Mouse (Mus musculus): ENCODE results near the gene Lef1. TPM values are rescaled to one million over a fixed set of nuclear protein-coding genes. Genes with fewer than 3 reads are reported as not detected.

Gene Lef1
- total RNA-seq, 2 experiments from 2014 or later, result 0.29 to 0.45 TPM

GRCm38 (mm10) chr3:131137119-131137781 lies 27.0 kb downstream of the Lef1 start:
- no peak for DNase-seq (ENCODE audit: low spot score)
- intact Hi-C loops (cut with DNase I), result no loop called here

- DNase-seq (ENCODE audit: low spot score), result no peak
- intact Hi-C loops (cut with DNase I), result no loop called here
Observed at GRCm38 (mm10) chr3:131138224-131138623, 28.0 kb downstream of the Lef1 start.

GRCm38 (mm10) chr3:131138797-131139196 lies 28.5 kb downstream of the Lef1 start:
- no peak for DNase-seq (ENCODE audit: low spot score)
- intact Hi-C loops (cut with DNase I), result no loop called here

- intact Hi-C loops (cut with DNase I), result no loop called here
- DNase-seq (ENCODE audit: low spot score), result no peak
Observed at GRCm38 (mm10) chr3:131139345-131140090, 29.2 kb downstream of the Lef1 start.

GRCm38 (mm10) chr3:131140091-131140462 lies 29.8 kb downstream of the Lef1 start:
- intact Hi-C loops (cut with DNase I), result no loop called here
- DNase-seq (ENCODE audit: low spot score), result no peak

GRCm38 (mm10) chr3:131141546-131141945 lies 31.3 kb downstream of the Lef1 start:
- no peak for DNase-seq (ENCODE audit: low spot score)
- intact Hi-C loops (cut with DNase I), result no loop called here

- intact Hi-C loops (cut with DNase I), result no loop called here
- DNase-seq (ENCODE audit: low spot score), result no peak
Observed at GRCm38 (mm10) chr3:131144250-131144649, 34.0 kb downstream of the Lef1 start.

- no peak for DNase-seq (ENCODE audit: low spot score)
- intact Hi-C loops (cut with DNase I), result no loop called here
Observed at GRCm38 (mm10) chr3:131152921-131153320, 42.6 kb downstream of the Lef1 start.

- intact Hi-C loops (cut with DNase I), result no loop called here
- no peak for DNase-seq (ENCODE audit: low spot score)
Observed at GRCm38 (mm10) chr3:131153896-131154295, 43.6 kb downstream of the Lef1 start.

GRCm38 (mm10) chr3:131154576-131154975 lies 44.3 kb downstream of the Lef1 start:
- no peak for DNase-seq (ENCODE audit: low spot score)
- intact Hi-C loops (cut with DNase I), result no loop called here

GRCm38 (mm10) chr3:131155066-131155465 lies 44.8 kb downstream of the Lef1 start:
- intact Hi-C loops (cut with DNase I), result no loop called here
- DNase-seq (ENCODE audit: low spot score), result no peak

GRCm38 (mm10) chr3:131155657-131156056 lies 45.4 kb downstream of the Lef1 start:
- intact Hi-C loops (cut with DNase I), result no loop called here
- DNase-seq (ENCODE audit: low spot score), result no peak

GRCm38 (mm10) chr3:131156377-131156776 lies 46.1 kb downstream of the Lef1 start:
- no peak for DNase-seq (ENCODE audit: low spot score)
- intact Hi-C loops (cut with DNase I), result no loop called here

GRCm38 (mm10) chr3:131157471-131157870 lies 47.2 kb downstream of the Lef1 start:
- DNase-seq (ENCODE audit: low spot score), result no peak
- intact Hi-C loops (cut with DNase I), result no loop called here

GRCm38 (mm10) chr3:131159204-131159760 lies 49.0 kb downstream of the Lef1 start:
- DNase-seq (ENCODE audit: low spot score), result no peak
- intact Hi-C loops (cut with DNase I), result no loop called here

GRCm38 (mm10) chr3:131159881-131160615 lies 49.8 kb downstream of the Lef1 start:
- intact Hi-C loops (cut with DNase I), result no loop called here
- no peak for DNase-seq (ENCODE audit: low spot score)

- no peak for DNase-seq (ENCODE audit: low spot score)
- intact Hi-C loops (cut with DNase I), result no loop called here
Observed at GRCm38 (mm10) chr3:131160921-131161320, 50.6 kb downstream of the Lef1 start.

GRCm38 (mm10) chr3:131167731-131168130 lies 57.5 kb downstream of the Lef1 start:
- intact Hi-C loops (cut with DNase I), result no loop called here
- no peak for DNase-seq (ENCODE audit: low spot score)

- DNase-seq (ENCODE audit: low spot score), result no peak
- intact Hi-C loops (cut with DNase I), result no loop called here
Observed at GRCm38 (mm10) chr3:131169161-131169560, 58.9 kb downstream of the Lef1 start.

GRCm38 (mm10) chr3:131170099-131170643 lies 59.9 kb downstream of the Lef1 start:
- no peak for DNase-seq (ENCODE audit: low spot score)
- intact Hi-C loops (cut with DNase I), result no loop called here
